Mouse (Mus musculus): Measurements from ENCODE around the gene Dera.
A peak's percentile ranks its signal among the peaks of the same experiment; 100 is the strongest.
"Not testable (repeated sequence)": the region's sequence is repeated elsewhere in the genome, so short reads cannot be mapped to it uniquely, and the experiment has no call there.

The Dera gene

DNA sequence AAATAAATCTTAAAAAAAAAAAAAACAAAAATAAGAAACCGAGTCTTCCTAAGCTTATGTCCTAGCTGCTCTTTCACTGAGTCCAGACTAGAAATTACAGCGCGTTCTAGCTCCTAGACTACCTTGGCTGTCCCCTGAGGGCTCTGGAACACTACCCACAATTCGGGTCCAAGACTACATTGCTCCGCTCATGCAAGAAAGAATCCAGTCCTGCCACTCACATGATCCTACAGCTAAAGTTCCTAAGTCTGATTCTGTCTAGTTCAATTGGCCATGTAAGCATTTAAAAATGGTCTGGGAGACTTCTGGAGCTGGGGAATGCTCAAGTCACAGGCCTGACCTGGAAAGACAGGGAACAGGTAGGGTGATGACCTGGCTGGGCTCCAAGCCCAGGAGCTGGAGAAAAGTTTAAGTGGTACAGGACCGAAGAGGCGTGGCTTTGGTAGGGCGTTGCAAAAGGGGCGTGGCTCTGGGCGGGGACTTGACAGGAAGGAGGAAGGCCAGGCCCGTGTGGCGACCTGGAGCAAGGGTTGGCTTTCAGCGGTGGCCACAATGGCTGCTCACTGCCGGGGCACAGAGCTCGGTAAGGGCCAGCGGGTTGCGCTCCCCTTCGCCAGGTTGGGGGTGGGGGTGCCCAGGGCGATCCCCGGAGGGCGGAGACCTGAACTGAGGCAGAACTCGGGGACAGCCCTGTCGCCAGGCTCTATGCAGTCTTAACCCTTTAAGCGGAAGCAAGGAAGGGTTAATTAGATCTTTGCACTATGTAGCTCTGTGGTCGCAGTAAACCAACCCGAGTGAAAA, at the start of gene Dera:
Dera (plus strand) TSS at position 491 of the 801 bp plus-strand sequence.
- DNase-seq (ENCODE audit: low spot score in 2 of 2) = peak; percentile 82 to 89

GRCm38 (mm10) chr6:137706209-137706608, 48.1 kb upstream of the Dera start:
- no peak for DNase-seq (ENCODE audit: low spot score in 2 of 2)

GRCm38 (mm10) chr6:137708726-137709405, 45.5 kb upstream of the Dera start:
- DNase-seq (ENCODE audit: low spot score in 2 of 2) = not testable (repeated sequence)

GRCm38 (mm10) chr6:137710179-137711037, 43.9 kb upstream of the Dera start:
- DNase-seq (ENCODE audit: low spot score in 2 of 2) = no peak

DNA sequence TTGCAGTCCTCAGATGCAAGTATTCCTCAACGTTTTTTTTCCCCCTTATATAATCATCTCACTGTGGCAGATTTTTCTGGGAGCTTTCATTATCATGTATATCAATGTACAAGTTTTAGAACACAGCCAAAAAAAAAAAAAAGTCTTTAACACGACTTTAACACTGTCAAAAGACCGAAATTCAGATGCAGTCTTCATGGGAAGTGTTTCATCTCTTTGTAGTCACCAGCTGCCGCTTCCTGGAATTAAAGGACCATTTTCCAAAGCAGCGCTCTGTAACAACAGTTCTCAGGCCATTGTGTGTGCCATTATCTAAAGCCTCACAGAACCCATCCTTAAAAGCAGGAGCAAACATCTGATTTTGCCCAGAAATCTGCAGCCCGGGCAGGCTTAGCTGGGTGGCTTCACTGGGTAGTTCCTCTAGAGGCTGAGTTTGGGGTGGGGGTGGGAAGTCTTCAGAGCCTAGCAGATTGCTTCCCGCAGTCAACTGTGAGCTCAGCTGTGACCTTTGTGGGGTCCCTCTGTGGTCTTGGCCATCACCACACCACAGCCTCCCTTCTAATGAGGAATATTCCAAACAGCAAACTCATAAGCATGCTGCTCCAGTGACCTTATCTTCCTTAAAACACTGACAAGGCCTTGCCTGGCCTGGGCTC, 41.6 kb upstream of the Dera start:
- no peak for DNase-seq (ENCODE audit: low spot score in 2 of 2)

DNA sequence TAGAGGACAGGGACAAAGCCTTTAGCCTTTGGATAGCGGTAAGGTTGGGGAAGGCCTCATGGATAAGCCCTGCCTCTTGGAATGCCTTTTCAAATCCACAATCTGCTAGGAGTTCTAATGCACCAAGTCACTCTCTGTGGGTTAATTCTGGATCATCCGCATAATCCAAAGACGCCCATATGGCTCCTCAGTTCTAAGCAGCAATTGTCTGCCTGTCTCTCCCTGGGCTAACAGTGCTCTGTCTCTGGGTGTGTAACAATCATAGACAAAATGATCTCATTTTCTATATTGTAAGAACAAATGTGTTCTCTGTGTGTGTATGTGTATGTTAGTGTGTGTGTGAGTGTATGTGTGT, 41.1 kb upstream of the Dera start:
- no peak for DNase-seq (ENCODE audit: low spot score in 2 of 2)

DNA sequence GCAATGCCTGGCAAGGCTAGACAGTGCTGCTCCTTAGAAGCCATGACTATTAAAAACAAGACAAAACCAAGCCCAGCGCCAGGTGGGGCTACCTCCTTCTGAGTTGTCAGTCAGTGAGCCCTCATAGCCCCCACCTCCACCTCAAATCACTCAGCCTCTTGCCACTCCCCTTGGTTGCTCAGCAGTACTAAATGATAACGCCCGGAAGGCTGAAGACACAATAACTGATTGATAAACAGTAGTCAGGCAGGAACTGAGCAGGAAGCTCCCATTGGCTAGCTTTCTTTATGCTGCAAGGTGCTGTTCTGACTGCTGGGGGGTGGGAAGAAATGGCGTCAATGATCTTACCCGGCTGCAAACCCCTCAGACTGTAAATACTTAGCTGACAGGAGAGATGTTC, 37.5 kb upstream of the Dera start:
- no peak for DNase-seq (ENCODE audit: low spot score in 2 of 2)

DNA sequence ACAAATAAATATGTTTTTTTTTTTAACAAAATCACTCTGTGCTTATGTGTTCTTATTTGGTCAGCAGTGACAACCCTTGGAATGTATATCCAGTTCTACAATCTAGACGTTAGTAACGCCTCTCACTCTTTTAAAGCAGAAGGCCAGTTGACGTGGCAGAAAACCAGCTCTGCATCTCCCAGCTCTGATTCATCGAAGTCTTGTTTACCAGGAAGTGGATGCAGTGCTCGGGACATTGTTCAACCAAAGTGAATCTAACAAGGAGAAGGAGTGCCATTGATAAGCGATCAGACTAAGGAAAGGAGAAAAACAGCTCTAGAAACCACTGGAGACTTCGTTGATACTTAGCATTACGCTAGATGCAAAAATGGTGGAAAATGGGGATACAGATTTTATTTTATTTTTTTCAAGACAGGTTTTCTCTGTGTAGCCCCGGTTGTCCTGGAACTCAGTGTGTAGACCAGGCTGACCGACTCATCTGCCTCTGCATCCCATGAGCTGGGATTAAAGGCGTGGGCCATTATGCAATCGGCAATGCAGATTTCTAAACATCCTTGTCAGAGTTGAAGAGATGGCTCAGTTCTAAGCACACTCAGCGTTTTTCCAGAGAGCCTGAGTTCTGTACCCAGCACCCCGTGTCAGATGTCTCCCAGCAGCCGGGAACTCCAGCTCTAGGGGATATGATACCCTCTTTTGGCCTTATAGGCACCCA, 32.0 kb upstream of the Dera start:
- no peak for DNase-seq (ENCODE audit: low spot score in 2 of 2)

DNA sequence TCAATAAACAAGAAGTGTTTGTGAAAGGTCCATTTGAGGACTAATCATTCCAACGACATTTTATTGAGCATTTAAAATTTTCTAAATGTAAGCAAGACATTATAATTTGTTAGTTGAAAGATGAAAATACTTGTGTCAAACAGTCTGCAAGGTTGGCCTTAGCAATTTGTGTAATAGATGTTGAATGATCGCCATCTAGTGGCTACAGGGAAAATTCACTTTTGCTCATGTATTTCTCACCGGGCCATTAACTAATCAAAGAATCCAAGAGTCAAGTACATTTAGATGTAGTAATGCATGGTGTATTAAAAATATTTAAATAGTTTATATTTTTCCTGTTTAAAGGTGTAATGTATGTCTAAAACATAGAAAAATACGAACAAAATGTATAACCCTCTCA, 30.4 kb upstream of the Dera start:
- peak in 1 of 2 experiments; percentile 39 for DNase-seq (ENCODE audit: low spot score in 2 of 2)

GRCm38 (mm10) chr6:137734460-137734845, 19.9 kb upstream of the Dera start:
- peak in 1 of 2 experiments; percentile 16 for DNase-seq (ENCODE audit: low spot score in 2 of 2)

DNA sequence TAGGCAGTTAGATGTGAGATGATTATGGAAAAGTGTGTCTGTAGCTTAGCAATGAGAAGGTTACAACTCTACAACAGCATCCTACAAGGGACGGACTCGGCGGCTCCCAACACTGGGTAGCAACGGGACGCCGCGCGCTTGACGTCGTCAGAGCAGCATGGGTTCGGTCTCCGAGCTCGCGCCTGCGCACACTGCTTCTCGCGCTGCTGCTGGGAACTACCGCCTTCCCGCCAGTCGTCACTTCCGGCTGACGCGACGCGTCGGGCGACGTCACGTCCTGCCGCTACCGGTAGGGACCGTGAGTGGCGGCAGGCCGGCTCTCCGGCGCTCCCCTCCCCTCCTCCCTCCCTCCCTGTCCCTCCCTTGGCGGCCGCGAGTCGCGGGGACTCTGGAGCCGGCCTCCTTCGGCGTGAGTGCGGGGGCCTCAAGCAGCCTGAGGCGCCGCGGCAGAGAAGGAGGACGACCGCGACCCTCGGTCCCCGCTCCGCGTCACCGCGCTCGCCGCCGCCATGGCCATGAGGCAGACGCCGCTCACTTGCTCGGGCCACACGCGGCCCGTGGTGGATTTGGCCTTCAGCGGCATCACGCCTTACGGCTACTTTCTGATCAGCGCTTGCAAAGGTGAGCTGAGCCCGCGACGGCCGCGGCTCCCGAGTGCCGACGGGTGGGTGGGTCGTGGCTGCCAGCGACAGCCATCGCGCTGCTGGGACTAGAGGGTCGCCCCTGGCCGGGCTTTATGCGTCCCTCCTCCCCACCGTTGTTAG, 19.3 kb upstream of the Dera start, which contains the start of gene Strap:
Strap (plus strand) TSS at position 233 of the 764 bp plus-strand sequence.
- DNase-seq (ENCODE audit: low spot score in 2 of 2) = peak; percentile 85 to 95

DNA sequence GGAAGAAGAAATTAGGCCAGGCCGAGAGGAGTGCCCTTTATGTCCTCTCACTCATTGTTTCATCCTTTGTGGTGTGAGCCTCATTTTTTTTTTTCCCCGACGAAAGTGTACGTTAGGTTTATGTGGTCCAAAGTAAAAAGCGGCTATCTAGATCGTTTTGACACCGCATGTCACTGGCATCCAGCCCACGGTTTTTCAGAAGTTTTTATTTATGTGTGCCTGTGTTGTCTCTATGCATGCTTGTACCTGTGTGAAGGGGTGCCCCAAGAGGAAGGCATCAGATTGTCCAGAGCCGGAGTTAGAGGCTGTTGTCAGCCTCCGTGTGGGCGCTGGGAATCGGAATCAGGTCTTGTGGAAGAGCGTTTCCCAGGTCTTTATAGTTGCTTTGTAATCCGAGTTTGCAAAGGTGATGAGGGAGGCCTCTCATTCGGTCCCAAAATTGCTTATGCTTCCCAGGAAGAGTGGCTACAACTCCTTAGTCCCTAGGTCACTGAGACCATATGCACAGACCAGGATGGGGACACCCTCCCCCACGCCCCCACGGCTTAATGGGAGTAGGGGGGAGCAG, 18.6 kb upstream of the Dera start:
- DNase-seq (ENCODE audit: low spot score in 2 of 2) = peak in 1 of 2 experiments; percentile 13

- no peak for DNase-seq (ENCODE audit: low spot score in 2 of 2)
Measured at GRCm38 (mm10) chr6:137740972-137741371, 13.4 kb upstream of the Dera start.

- DNase-seq (ENCODE audit: low spot score in 2 of 2) = no peak
Measured at GRCm38 (mm10) chr6:137744700-137745099, 9.6 kb upstream of the Dera start.

DNA sequence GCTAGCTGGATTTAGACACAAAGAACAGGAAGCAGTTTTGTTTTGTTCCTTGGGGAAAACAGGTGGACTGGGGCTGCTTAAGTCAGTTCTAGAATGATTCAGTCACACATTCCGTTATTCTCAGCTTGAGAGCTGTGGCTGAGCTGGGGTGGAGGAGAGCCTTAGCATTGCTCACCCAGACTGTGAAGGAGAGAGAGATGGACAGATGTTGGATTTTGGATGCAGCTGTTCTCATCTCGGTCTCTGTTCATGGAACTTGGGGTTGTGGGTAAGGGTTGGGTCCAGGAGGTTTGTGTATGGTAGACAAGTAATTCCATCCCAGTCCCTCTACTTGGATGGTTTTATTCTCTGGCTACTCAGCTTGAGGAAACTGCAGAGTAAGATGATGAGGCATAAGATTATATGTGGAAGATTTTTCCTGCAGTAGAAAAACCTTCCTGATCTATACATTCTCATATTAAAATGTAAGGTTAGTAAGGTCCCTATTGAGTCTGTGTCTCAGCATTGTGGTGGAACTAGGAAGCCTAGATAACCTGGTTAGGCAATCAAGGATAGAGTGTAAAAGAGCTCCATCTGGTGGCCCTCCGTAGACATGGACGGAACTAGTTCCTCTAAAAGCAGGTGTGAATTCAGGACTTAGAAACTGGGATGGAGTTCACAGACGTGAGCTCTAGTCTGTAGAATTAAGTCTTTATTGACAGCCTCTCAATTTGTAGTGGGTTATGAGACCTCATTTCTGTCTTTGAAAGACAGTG, 7.0 kb upstream of the Dera start:
- DNase-seq (ENCODE audit: low spot score in 2 of 2) = no peak

DNA sequence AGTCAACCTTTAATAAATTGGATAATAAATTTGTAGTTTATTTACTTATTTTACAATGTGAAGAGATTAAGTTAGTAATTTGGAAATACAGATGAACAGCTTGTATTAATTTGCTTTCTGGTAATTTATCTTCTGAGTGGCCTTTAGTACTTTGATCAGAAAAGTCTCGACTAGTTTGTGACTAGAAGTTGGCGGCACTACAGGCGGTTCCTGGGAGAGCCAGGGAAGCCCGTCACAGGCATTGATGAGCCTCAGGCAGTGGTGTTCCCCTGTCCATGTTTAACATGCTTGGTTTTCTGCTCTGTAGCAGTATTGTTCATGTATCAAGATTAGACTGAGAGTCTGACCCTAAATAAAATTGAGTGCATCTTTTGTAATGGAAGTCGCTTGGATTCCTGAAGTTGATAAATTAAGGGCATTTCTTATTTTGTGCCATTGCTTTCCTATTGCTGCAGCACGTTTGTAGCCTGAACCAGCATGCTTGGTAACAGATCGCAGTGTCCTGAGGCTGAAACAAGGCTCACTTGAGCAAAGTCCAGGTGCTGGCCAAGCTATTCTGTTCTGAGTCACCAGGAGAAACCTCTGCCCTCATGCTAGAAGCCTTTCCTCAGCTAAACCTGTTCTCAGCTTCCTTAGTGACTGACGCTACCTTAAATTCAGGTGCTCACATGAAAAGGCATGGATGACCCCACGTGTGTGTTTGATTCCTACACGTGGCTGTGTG, 2.6 kb upstream of the Dera start:
- DNase-seq (ENCODE audit: low spot score in 2 of 2) = no peak

DNA sequence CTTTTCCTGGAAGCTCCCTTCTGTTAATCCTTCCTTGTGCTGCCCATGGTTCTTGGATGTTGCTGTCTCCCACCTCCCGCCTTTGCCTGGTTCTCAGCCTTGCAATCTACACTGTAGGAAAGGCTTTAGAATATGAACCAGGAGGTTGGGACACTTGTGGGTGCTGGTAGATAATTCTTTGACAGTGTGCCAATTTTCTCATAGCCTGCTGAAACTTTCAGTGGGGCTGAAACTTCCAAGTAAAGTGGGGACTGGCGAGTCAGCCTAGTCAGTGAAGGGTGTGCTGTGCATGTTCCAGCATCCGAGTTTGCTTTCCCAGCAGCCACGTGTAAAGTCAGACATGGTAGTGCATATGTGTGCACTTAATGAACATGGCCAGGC, 2.1 kb upstream of the Dera start:
- no peak for DNase-seq (ENCODE audit: low spot score in 2 of 2)

- no peak for DNase-seq (ENCODE audit: low spot score in 2 of 2)
Measured at GRCm38 (mm10) chr6:137754857-137755232, 499 bp downstream of the Dera start.

DNA sequence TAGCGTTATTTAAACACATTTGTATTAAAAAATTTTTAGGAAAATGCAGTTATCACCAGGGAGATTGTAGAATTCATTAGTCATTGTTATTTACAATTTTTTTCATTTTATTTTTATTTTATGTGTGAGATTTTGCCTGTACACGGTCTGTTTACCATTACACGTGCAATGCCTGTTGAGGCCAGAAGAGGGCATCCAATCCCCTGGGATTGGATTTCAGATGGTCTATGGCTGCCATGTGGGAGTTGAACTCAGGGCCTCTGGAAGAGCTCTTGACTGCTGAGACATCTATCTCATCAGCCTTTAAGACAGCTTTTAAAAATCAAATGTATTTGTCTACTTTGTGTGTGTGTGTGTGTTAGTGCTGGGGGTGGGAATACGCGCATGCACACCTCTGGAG, 2.0 kb downstream of the Dera start:
- DNase-seq (ENCODE audit: low spot score in 2 of 2) = peak in 1 of 2 experiments; percentile 19

All from thymus, postnatal 10 days (tissue).